Mouse (Mus musculus) heart, embryonic 15.5 days (tissue): ENCODE data around the gene Polg2. TPM values are rescaled to one million over a fixed set of nuclear protein-coding genes. Genes with fewer than 3 reads are reported as not detected.
"Not testable (repeated sequence)": the region's sequence is repeated elsewhere in the genome, so short reads cannot be mapped to it uniquely, and the experiment has no call there.

Experiments
- ATAC-seq: fragments of 200-750 bp; cut with Nextera tagmentation; replicated peaks from 2 replicates; pipeline ENCODE4 v1.8.0; 2017; ENCODE audit warnings: low read depth, moderate TSS enrichment; ENCODE audit not compliant: insufficient number of reproducible peaks, insufficient read depth, low FRiP score
- H3K27ac ChIP-seq: fragments of 300-500 bp; sonication (generic); 2 replicates; pipeline ENCODE4 v1.5.1; 2015; ENCODE audit warnings: mild to moderate bottlenecking, inconsistent platforms
- H3K27me3 ChIP-seq: fragments of 300-500 bp; sonication (generic); 2 replicates; pipeline ENCODE4 v1.6.1; 2015; ENCODE audit warnings: inconsistent platforms
- H3K36me3 ChIP-seq: fragments of 300-500 bp; sonication (generic); 2 replicates; pipeline ENCODE4 v1.6.1; 2015; ENCODE audit warnings: mild to moderate bottlenecking, inconsistent platforms
- H3K4me1 ChIP-seq: fragments of 300-500 bp; sonication (generic); replicated peaks from 2 replicates; pipeline ENCODE4 v1.6.1; 2015; ENCODE audit warnings: inconsistent platforms
- H3K4me2 ChIP-seq: fragments of 300-500 bp; sonication (generic); 2 replicates; pipeline ENCODE4 v1.6.1; 2015; ENCODE audit warnings: inconsistent platforms, mild to moderate bottlenecking, moderate library complexity
- H3K4me3 ChIP-seq: fragments of 300-500 bp; sonication (generic); 2 replicates; pipeline ENCODE4 v1.5.1; 2015; ENCODE audit warnings: mild to moderate bottlenecking, inconsistent platforms
- H3K9ac ChIP-seq: fragments of 300-500 bp; sonication (generic); 2 replicates; pipeline ENCODE4 v1.6.1; 2015; ENCODE audit warnings: mild to moderate bottlenecking, inconsistent platforms
- H3K9me3 ChIP-seq: fragments of 300-500 bp; sonication (generic); replicated peaks from 2 replicates; pipeline ENCODE4 v1.6.1; 2016; ENCODE audit warnings: inconsistent platforms
- WGBS: fragments of 180-500 bp; shearing (Covaris S2); methylation state at CpG from one replicate; pipeline ENCODE4 v1.1.7; 2015; ENCODE audit warnings: mixed read lengths; 5-methylcytosine and 5-hydroxymethylcytosine counted together
- polyA plus RNA-seq: library from polyadenylated mRNA; unstranded; fragments of >200 nt; fragmentation: Nextera tagmentation; extraction: Ambion mirVana; gene quantifications from 2 replicates; pipeline ENCODE4 v1.2.1, GENCODE M21; 2015

Gene Polg2
- polyA plus RNA-seq, 1 experiment from 2014 or later: 6.6 TPM

DNA sequence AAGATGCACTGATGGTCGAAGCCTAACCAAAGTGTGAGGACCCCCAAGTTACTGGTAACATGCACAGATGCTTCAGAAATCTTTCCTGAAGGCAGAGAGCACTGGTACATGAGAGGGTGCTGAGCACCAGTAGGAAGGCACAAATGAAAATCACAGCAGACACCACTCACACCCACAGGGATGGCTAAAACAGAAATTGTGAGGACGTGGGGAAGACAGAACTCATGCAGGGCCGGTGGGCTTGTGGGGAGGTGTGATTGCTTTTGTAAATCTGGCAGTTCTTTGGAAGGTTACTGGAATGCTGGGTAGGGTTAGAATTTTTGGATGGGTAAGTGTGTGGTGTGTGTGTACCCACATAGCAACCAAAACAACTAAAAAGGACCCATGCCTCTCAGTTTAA, 37.8 kb upstream of the Polg2 start:
- Histone ChIP-seq H3K27ac (no peak overlapping the region), H3K4me3 (no peak overlapping the region), H3K9me3 (no peaks in the 10 kb centered on the region), H3K27me3 (no peaks in the 10 kb centered on the region), H3K4me2 (no peak overlapping the region), H3K9ac (no peak overlapping the region), H3K4me1 (peaks cover 43% of the 10 kb centered on the region), H3K36me3 (peaks cover 61% of the 10 kb centered on the region)
- 89% methylated on average over 3 of the region's 3 CpGs for WGBS
- ATAC-seq: no peak

DNA sequence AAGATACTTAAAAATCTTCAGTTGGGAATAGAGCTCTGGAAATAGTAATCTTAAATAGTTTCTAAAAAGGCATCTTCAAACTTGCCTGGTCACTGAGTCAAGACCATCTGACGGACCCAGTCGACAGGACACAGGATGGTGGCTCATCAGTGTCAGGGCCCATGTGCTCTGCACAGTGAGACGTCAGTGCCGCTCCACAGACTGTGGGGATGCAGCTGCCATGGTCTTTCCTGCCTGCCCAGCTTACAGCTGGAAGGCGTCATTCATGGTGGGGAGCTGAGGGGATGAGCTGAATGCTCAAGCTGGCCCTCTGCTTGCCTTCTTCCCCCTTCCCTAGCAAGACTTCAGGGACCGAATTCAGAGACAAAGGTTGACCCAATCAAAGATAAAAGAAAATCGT, 37.0 kb upstream of the Polg2 start:
- WGBS: 64% methylated on average over 7 of the region's 7 CpGs
- ATAC-seq: no peak; the same call in 1 of the 2 replicates

DNA sequence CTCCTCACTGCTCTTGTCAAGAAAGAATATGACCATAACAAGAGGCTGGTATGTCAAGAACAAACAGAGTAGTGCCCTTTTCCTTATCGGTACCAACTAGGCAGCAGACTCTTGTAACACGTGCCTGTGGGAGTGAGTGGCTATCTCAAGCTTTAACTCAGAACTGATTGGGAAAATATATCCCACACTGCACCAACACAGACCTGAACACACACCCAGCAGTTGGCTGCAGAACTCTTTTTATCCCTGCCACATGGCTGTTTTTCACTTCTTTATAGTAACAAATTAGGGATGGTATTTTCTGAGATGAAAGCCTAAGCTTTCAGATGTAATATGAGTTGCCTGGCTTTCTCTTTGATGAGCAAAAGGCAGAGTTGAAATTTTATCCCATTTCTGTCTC, 36.4 kb upstream of the Polg2 start:
- Histone ChIP-seq H3K4me3 (no peak overlapping the region), H3K27me3 (no peaks in the 10 kb centered on the region), H3K9ac (no peak overlapping the region), H3K4me2 (no peak overlapping the region), H3K27ac (no peak overlapping the region), H3K9me3 (no peaks in the 10 kb centered on the region), H3K4me1 (peaks cover 35% of the 10 kb centered on the region), H3K36me3 (peaks cover 64% of the 10 kb centered on the region)
- 69% methylated on average over 2 of the region's 2 CpGs for WGBS
- ATAC-seq: no peak

More for the DNA sequence above, 37.0 kb upstream of the Polg2 start:
- Histone ChIP-seq H3K9me3 (no peaks in the 10 kb centered on the region), H3K4me3 (no peak overlapping the region), H3K36me3 (peaks cover 59% of the 10 kb centered on the region), H3K9ac (no peak overlapping the region), H3K27me3 (no peaks in the 10 kb centered on the region), H3K4me1 (peaks cover 40% of the 10 kb centered on the region), H3K4me2 (no peak overlapping the region), H3K27ac (no peak overlapping the region)

DNA sequence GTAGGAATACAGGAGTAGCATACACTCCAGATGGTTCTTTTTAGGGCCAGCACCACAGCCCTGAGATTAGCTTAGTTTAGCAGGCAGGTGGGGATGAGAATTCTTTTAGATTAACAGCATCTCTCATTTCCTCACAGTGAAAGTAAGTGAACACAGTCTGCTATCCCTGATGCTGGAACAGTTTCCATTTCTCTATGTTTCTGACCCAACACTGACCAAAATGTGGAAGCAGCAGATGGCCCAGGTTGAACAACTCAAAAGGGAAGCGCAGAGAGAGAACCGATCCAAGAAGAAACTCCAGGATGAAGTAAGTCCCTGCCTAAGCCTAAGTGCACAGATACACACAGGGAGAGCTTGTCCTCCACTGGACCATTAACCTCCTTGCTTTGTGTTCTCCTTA, 36.0 kb upstream of the Polg2 start:
- WGBS: 91% methylated on average over 2 of the region's 2 CpGs
- no peak overlapping the region for H3K9ac ChIP-seq
- no peaks in the 10 kb centered on the region for H3K27me3 ChIP-seq
- H3K36me3 ChIP-seq: peaks cover 68% of the 10 kb centered on the region
- H3K9me3 ChIP-seq: no peaks in the 10 kb centered on the region
- no peak for ATAC-seq
- peaks cover 35% of the 10 kb centered on the region for H3K4me1 ChIP-seq
- H3K4me3 ChIP-seq: no peak overlapping the region
- no peak overlapping the region for H3K4me2 ChIP-seq
- H3K27ac ChIP-seq: no peak overlapping the region

GRCm38 (mm10) chr11:106814601-106815320, 35.4 kb upstream of the Polg2 start:
- no peak overlapping the region for H3K27ac ChIP-seq
- H3K4me1 ChIP-seq: peaks cover 35% of the 10 kb centered on the region
- 70% methylated on average over 14 of the region's 14 CpGs for WGBS
- no peak overlapping the region for H3K4me3 ChIP-seq
- no peak overlapping the region for H3K4me2 ChIP-seq
- H3K27me3 ChIP-seq: no peaks in the 10 kb centered on the region
- H3K36me3 ChIP-seq: peaks cover 72% of the 10 kb centered on the region
- H3K9me3 ChIP-seq: no peaks in the 10 kb centered on the region
- no peak overlapping the region for H3K9ac ChIP-seq
- ATAC-seq: no peak

GRCm38 (mm10) chr11:106812410-106813136, 33.2 kb upstream of the Polg2 start:
- H3K9me3 ChIP-seq: no peaks in the 10 kb centered on the region
- H3K27me3 ChIP-seq: no peaks in the 10 kb centered on the region
- no peak overlapping the region for H3K4me2 ChIP-seq
- peaks cover 19% of the 10 kb centered on the region for H3K4me1 ChIP-seq
- no peak for ATAC-seq
- peaks cover 73% of the 10 kb centered on the region for H3K36me3 ChIP-seq
- H3K4me3 ChIP-seq: no peak overlapping the region
- no peak overlapping the region for H3K27ac ChIP-seq
- H3K9ac ChIP-seq: no peak overlapping the region
- WGBS: 81% methylated on average over 7 of the region's 7 CpGs

DNA sequence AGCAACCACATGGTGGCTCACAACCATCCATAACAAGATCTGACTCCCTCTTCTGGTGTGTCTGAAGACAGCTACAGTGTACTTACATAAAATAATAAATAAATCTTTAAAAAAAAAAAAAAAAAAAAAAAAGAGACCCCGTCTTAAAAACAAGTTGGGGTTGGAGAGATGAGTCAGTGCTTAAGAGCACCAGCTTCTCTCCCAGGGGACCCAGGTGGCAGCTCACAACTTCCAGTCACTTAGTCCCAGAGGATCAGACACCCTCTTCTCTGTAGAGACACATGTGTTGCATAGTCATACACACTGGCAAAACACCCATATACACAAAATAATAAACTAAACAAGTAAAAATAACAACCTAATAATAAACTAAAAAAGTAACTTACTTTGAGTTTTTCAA, 28.1 kb upstream of the Polg2 start:
- not testable (repeated sequence) for H3K4me2 ChIP-seq, ATAC-seq, H3K4me1 ChIP-seq, H3K9ac ChIP-seq, H3K27me3 ChIP-seq, H3K27ac ChIP-seq, H3K4me3 ChIP-seq, H3K9me3 ChIP-seq
- 71% methylated on average over 1 of the region's 1 CpGs for WGBS
- H3K36me3 ChIP-seq: peaks cover 60% of the 10 kb centered on the region

DNA sequence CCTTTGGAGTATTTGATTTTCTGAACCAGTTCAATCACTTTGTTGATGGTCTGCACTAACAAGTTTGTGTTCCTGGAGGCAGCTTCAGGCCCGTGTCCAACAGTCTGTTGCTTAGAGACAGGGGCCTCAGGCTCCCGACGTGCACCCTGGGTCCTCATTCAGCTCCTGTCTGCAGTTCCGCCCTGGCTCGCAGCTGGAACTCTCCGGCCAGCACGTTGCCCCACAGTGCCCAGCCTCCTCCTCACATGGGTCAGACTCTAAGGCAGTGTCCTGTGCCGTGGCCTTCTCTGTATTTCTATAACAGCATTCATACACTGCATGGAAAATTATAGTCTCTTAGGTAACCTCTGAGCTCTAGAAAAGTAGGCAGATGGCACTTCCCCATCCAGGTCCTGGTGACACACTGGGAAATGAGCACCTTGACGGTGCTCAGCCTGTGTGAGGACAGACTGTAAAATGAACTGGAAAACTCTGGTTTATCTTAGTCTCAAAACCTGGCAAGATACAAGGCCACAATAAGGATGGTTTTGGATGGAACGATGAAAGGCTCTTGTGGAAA, 22.8 kb upstream of the Polg2 start:
- 88% methylated on average over 10 of the region's 10 CpGs for WGBS
- H3K27me3 ChIP-seq: no peaks in the 10 kb centered on the region
- no peak overlapping the region for H3K4me3 ChIP-seq
- H3K4me1 ChIP-seq: no peaks in the 10 kb centered on the region
- H3K9me3 ChIP-seq: no peaks in the 10 kb centered on the region
- H3K9ac ChIP-seq: no peak overlapping the region
- no peak overlapping the region for H3K27ac ChIP-seq
- no peak overlapping the region for H3K4me2 ChIP-seq
- no peak for ATAC-seq
- H3K36me3 ChIP-seq: peaks cover 81% of the 10 kb centered on the region

DNA sequence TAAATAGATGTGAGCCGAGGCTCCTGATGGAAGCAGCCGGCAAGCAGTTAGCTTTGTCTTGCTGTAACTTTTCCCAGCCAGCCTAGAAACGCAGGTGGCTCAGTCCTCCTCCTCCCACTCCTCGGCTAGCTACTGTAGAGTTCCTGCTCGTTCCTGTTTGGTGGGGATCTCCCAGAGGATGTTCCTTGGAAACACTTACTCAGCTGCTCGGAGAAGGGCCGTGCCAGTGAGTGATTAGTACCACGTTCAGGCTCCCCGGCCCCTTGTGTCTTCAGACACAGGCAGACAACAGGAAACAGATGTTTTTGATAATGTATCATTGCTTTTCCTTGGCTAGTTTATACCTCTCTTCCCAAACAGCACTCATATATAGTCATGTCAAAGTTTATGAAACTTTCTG, 16.3 kb upstream of the Polg2 start:
- H3K27me3 ChIP-seq: no peaks in the 10 kb centered on the region
- no peaks in the 10 kb centered on the region for H3K4me1 ChIP-seq
- H3K27ac ChIP-seq: no peak overlapping the region; the same call in 1 of the 2 replicates
- H3K9ac ChIP-seq: no peak overlapping the region
- peaks cover 73% of the 10 kb centered on the region for H3K36me3 ChIP-seq
- no peak overlapping the region for H3K4me3 ChIP-seq
- ATAC-seq: no peak
- WGBS: 50% methylated on average over 9 of the region's 9 CpGs
- H3K4me2 ChIP-seq: no peak overlapping the region
- H3K9me3 ChIP-seq: no peaks in the 10 kb centered on the region

DNA sequence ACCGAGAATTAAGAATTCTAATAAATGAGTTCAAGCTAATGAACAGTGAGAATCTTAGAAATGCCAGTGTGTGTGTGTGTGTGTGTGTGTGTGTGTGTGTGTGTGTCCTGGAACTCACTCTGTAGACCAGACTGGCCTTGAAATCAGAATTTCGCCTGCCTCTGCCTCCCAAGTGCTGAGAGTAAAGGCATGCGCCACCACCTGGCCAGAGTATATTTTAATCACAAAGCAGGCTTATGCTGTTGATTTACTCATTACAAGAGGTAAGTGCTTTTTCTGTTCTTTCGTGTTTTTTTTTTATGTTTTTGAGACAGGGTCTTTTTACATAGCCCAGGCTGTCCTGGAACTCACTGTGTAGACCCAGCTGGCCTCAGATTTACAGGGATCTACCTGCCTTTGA, 14.5 kb upstream of the Polg2 start:
- Histone ChIP-seq H3K9ac (no peak overlapping the region), H3K4me3 (no peak overlapping the region), H3K27me3 (no peaks in the 10 kb centered on the region), H3K4me2 (no peak overlapping the region), H3K36me3 (peaks cover 55% of the 10 kb centered on the region), H3K27ac (no peak overlapping the region), H3K4me1 (peaks cover 6% of the 10 kb centered on the region), H3K9me3 (no peaks in the 10 kb centered on the region)
- ATAC-seq: no peak
- 76% methylated on average over 4 of the region's 4 CpGs for WGBS

- H3K9me3 ChIP-seq: no peaks in the 10 kb centered on the region
- no peak for ATAC-seq
- under 1% methylated on average over 6 of the region's 6 CpGs for WGBS
- peaks cover 21% of the 10 kb centered on the region for H3K4me1 ChIP-seq
- peaks cover 36% of the 10 kb centered on the region for H3K36me3 ChIP-seq
- peak overlapping the region; percentile 87 for H3K4me3 ChIP-seq
- H3K9ac ChIP-seq: peak overlapping the region; percentile 99
- peak overlapping the region; percentile 73 for H3K4me2 ChIP-seq
- peak overlapping the region; percentile 100 for H3K27ac ChIP-seq
- H3K27me3 ChIP-seq: no peaks in the 10 kb centered on the region
Measured at GRCm38 (mm10) chr11:106789649-106790048, 10.3 kb upstream of the Polg2 start.
